Mouse (Mus musculus): ENCODE data around the gene Cenpq.
A peak's percentile ranks its signal among the peaks of the same experiment; 100 is the strongest.

Cenpq gene

GRCm38 (mm10) chr17:40934420-40935231, at the start of gene Cenpq, which contains the start of gene Mut:
Gene Cenpq (minus strand): TSS chr17:40935047.
Gene Mut (plus strand): TSS chr17:40934685.
- peak; percentile 94 for DNase-seq

DNA sequence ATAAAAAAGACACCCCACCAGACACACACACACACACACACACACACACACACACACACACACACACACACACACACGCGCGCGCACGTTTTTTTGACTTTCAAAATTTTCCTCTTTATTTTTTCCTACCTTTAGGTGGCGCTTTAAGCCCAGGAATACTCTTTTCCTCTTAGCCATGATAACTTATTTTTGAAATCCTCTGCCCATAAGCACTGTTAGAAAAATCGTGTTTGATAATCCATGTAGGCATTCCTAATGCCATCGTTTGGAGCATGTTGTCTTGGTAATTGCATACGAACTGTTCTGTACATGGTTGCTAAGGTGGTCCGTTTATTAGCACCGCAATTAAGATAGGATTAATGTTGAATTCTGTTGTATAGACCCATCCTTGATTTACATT, 43.1 kb upstream of the Cenpq start:
- no peak for DNase-seq

- DNase-seq = no peak
These were observed 13.7 kb upstream of the Cenpq start for GRCm38 (mm10) chr17:40948518-40948917.

DNA sequence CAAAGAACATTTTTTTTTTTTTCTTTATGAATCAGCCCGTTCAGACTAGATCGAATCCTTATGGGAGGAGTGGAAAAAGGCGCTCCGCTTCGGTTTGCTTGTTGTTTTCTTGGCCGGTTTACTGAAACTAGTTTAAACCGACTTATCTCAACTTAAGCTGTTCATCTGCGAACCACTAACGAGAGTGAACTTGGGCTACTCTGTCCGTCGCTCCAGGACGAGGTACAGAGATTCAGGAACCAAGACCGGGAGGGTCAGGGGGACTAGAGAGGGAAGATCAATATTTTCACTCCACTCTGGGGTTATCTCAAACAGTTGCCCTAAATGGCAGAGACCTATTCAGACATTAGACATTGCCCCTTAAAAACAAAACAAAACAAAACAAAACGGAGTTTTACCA, 862 bp downstream of the Cenpq start:
- DNase-seq = no peak

- DNase-seq = no peak
These were observed 19.3 kb downstream of the Cenpq start for GRCm38 (mm10) chr17:40915499-40915898.

- DNase-seq = no peak
These were observed 20.6 kb downstream of the Cenpq start, which contains the start of gene Glyatl3 for GRCm38 (mm10) chr17:40914250-40914649. Gene Glyatl3 (minus strand): TSS chr17:40914350.

- no peak for DNase-seq
These were observed 30.1 kb downstream of the Cenpq start for GRCm38 (mm10) chr17:40904721-40905154.

GRCm38 (mm10) chr17:40904056-40904597, 30.7 kb downstream of the Cenpq start:
- no peak for DNase-seq

GRCm38 (mm10) chr17:40903345-40903744, 31.5 kb downstream of the Cenpq start:
- no peak for DNase-seq

DNA sequence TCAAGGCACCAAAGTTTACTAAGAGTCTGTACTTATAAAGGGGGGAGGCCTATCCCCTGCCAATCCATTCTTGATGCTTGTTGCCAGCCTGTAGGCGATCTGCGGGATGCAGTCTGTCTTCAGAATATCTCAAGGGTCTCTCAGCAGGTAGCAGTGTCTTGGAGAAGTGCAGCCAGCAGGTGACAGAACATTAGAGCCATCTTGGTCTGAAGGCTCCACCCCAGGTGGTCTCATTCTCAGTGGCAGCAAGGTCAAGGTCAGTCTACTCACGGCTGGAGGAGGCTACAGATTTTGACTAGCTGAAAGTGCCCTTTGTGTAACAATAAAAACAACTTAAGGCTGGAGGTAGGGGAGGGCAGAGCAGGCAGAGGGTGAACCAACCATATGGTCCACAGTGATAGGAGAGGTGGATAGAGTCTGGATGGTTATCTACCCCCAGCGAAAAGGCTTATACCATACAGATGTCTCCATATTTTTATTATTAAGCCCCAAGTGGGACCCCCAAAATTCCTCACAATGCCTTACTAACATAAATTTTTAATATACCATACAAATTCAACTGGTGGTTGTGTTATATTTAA, 35.0 kb downstream of the Cenpq start:
- DNase-seq = no peak

DNA sequence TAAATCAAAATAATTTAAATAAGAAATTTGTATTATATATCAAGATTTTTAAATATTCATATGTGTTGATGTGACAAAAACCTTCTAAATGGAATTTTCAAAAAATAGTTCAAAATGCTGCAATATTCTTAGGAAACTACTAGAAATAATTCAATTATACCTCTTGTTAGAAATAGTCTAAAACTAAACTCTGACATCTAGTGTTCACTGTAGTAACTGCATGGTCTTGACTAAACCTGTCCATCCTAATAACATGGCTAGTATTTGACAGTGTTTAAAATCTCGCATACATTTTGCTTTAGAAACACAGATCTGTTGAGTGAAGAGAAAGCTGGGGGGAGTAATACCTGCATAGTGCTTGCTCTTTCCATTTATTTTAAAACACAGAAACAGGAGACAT, 38.0 kb downstream of the Cenpq start:
- no peak for DNase-seq

- no peak for DNase-seq
These were observed 46.9 kb downstream of the Cenpq start for GRCm38 (mm10) chr17:40887849-40888536.

DNA sequence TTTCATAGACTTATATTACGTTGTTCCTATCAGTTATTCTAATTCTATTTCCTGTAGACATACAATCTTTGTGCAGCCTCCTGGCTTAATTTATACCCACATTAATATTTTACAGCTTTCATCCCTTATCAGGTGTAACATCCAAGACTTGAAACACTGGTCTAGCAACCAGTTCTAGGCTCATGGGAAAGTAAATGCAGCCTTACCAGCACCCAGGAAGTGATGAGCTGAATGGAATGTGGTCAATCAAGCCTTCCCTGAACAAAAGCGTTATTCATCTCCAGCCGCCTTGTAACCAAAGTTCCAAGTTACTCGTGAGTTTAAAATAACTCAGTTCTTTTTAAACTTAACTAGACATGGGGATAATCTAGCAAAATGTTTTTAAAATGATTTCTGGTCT, 49.7 kb downstream of the Cenpq start:
- no peak for DNase-seq

- no peak for DNase-seq
These were observed 52.7 kb downstream of the Cenpq start for GRCm38 (mm10) chr17:40882172-40882571.

DNA sequence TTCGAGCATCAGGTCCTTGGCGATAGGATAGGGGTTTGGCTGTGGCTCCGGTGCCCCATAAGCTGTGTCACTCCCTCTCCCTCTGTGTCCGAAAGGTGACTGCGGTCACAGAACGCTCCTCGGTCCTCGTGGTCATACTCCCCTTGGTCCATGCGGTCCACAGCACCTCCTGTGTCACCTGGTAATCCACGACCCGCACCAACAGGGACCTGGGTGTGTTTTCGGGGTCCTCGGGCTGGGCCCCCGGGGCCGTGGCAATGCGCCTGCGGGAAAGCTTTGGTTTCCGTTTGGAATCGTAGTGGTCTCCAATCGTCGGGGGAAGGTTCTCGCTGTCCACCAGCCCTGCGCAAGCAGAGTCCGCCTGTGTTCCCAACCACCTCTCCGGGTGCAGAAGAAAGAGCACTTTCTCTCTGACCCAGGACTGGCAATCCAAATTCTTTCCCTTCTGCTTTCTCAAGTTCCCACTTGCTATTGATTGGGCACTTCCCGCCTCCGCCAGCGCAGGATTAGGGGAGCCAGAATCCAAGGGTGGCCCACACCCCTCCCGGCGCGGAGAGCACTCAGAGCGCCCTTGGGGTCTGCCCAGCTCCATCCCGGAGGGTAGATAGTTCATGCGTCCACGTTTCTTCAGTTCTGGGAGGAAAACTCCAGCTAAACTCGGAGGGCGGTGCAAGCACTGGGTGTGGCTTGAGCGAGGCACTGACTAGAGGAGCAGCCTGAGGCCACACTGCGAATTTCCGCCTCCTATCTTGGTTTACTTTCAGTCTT, 54.7 kb downstream of the Cenpq start, which contains the start of gene 9130008F23Rik:
TSS of gene 9130008F23Rik (minus strand) at position 636 of the 768 bp plus-strand sequence.
- no peak for DNase-seq

DNA sequence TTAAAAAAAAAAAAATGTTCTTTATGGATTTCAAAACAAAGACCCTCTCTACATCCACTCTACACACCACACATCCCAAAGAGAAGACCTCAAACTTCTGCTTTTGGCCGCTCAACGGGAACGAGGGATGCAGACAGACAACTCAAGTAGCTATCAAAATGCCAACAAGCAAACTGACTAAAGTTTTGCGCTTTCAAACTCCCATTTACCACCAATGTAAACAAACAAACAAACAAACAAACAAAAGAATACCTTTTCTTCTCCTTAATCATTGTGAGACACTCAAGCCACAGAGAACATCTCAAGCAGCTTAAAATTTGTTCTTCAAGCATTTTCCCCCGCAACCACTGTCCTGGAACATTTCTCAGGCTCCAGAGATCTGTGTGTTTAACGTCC, 55.3 kb downstream of the Cenpq start:
- no peak for DNase-seq

GRCm38 (mm10) chr17:40877741-40878140, 57.1 kb downstream of the Cenpq start:
- DNase-seq = no peak

- DNase-seq = no peak
These were observed 59.3 kb downstream of the Cenpq start for GRCm38 (mm10) chr17:40875568-40875967.

DNA sequence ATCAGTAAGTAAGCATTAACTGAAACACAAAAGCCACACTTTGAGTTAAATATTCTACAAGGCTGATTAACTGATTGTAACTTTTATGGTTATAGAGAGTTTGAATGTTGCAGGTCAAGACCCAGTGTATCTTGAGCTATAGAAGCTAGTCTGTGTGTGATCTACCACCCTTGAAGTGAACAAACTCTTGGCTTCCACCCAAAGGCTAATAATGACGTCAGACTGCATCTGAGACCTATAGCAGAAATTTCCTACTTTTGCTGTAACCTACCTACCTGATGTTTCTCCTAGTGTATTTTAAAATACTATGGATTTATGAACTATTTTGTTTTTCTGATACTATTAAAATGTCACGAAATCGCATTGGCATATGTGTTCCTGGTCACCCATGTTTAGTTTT, 60.1 kb downstream of the Cenpq start:
- no peak for DNase-seq

GRCm38 (mm10) chr17:40873582-40874011, 61.2 kb downstream of the Cenpq start:
- no peak for DNase-seq

Data from thymus, postnatal 25 days (tissue).